Mouse (Mus musculus) T-helper 2 cell (primary cell): ENCODE measurements around the gene Nipal1.

Source experiments
- in situ Hi-C: fragments of 300-600 bp; cut with MboI, MseI; formaldehyde crosslinking; loops from one replicate; pipeline ENCODE4 v1.15.1; 2025; ENCODE audit warnings: high pct_unique_total_duplicates

Gene Nipal1

DNA sequence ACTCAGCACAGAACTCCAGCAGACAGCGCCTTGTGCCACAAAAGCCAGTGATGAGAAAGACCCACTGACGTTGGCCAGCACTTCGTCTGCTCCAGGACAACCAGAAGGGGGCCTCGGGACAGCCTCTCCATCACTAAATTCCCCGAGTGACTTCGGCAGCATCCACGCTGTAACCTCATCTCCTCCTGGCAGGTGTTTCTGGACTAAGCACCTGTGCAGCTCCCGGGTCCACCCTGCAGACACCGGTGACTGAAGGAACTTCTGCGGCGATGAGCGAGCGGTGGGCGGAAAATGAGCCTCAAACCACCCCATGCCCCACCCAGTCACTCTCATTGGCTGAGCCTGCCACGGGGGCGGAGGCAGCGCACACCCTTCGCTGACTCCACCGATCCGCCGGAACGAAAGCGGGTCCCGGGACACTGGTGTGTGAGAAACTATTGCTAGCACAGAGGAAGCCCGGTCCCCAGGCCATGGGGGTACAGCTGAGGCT, at the start of gene Nipal1:
TSS of gene Nipal1 (plus strand) at position 378 of the 490 bp plus-strand sequence.
- in situ Hi-C loops: no loop called here

DNA sequence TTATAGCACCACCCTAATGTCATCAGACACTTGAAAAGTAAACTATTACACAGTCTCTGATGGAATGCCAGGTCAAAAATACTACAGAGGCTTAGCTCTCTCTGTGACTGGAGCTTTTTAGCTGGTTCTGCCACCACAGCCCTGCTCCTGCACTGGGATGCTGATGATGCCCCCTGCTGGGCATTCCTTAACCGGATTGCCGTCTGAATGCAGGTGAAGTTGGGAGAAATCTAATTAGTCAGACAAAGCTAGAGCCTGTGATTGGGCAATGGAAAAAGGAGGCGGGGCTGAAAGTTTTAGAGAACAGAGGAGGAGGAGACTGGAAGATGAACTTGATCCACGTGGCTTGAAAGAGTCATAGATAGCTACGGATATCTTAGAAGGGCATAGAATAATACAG, 46.6 kb upstream of the Nipal1 start:
- in situ Hi-C loops: no loop called here

DNA sequence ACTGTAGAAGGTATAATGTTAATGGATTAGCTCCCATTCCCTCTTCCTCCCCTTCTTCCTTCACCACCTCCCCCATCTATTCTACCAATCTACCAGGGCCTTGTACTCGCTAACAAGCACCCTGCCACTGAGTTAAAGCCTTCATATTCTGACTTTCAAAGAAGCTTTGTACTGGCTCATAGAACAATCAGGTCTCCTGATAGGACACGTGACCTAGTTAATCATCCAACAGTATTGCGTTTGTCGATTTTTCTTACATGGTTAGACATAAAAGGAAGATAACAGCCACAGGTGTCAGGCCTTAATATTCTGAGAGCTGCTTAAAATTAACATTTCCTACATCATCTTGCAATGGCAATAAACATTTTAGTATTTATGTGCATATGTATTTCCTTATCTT, 44.5 kb upstream of the Nipal1 start:
- in situ Hi-C loops: no loop called here

DNA sequence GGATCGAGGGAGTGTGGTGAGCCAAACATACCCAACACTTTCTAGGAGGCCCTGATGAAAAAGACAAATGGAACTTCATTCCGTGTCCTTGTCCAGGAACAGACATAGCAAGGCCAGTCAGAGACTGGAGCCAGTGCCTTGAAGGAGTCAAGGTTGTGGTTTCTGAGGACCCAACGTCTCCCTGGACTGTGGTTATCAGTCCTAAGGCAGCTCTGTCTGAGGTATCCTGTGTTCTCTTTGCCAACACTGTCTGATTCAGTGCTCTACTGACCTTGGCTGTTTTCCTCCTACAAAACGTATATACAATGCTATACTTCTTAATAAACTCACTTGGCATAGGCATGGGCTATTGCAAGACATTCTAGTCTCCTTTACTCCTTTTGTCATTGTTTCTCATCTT, 30.2 kb upstream of the Nipal1 start:
- in situ Hi-C loops: no loop called here

DNA sequence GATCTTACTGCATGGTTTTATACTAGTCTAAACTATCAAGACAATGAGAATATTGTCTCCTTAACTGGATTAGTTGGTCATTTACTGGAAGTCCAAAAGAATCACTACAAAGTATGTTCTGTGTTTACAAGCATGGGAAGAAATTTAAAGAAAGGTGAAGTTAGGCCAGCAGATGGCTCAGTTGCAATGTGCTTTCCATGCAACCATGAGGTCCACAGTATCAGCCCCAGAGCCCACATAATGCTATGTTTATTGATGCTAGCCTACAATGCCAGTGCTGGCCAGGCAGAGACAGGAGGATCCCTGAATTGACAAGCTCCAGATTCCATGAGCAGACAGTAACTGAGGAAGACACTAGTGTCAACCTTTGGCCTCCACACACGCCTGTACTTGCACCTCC, 26.6 kb upstream of the Nipal1 start:
- in situ Hi-C loops: no loop called here

DNA sequence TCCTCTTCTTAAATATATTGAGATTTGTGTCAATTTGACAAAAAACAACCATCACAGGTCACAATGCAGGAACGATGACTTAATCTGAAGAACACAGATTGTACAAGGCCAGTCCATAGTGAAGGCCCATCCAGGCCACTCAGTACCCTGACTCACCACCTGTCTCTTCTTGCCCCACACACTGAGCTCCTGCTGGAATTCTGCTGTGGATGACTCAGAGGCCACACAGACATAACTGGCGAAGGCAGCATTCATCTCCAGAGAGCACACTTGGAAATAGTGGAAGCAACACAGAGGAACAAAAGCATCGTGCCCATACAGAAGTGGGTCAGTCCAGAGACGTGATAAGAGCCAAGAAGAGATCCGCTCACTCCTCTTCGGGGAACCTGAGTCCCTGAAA, 17.6 kb upstream of the Nipal1 start:
- in situ Hi-C loops: no loop called here

DNA sequence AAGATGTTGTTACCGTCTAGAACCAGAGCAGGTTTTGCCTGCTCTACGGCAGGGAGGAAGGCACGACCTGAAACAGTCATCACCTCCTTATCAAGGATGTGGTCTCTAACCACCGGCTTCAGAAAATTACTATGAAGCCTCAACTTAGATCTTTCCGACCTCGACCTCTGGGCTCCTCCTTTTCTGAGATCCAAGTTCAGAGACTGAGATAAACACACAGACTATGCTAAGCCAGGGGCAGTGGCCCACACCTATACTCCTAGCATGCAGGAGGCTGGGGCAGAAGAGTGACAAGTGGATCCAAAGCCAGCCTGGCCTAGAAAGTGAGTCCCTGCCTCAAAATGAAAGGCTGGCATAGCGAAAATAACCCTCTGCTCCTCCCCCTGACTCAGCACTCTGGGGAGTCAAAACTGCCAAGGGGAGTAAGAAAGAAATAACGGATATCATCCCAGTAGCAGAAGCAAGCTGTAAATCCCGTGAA, 12.8 kb upstream of the Nipal1 start:
- in situ Hi-C loops: no loop called here

DNA sequence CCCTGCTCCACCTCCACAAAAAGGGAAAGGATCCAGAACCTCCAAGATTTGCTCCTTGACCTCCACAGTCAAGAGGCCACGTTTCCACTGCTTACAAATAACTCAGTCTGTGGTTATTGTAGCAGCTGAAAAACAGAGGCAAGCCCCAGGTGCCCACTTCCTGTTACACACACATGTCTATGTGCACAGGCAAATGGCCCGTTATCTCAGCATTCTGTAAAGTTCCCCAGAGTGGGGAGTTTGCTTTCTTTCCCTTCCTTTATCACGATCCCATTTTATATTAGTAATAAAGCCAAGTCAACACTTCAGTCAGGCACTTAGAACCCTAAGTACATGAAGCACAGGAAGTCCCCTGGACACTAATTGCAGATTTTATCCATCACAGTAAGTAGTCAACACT, 11.5 kb upstream of the Nipal1 start:
- in situ Hi-C loops: no loop called here

DNA sequence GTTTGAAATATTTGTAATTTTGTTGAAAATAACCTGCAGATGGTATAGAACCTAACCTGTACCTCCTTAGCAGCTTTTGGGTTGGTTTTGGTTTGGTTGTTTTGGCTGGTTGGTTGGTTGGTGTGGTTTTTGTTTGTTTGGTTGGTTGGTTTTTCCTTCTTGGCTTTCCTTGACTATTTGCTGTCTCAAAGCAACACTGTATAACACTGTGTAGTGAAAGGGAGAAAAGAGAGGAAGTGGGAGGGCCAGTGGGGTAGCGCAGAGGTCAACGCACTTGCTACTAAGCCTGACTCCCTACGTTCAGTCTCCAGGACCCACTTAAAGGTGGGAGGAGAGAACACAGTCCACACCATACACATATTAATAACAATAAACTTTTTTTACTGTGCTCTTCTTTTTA, 11.0 kb upstream of the Nipal1 start:
- in situ Hi-C loops: no loop called here

DNA sequence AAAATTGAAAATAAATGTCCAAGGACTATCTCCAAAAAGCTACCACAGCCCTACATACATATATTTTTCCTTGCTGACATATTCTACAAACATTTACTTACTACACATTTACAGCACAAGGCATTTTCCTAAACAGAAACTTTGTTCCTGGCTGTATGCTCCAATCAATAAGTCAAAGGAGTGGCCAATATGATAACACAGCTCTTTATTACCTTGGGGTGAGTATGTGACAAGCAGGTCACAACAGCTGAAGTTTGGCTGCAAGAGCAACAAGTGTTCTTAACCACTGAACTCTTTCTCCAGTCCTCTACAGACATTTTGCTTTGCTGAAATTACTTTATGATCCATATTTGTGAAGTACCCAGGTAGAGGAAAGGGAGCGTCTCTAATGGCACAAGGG, 7.5 kb upstream of the Nipal1 start:
- in situ Hi-C loops: no loop called here

DNA sequence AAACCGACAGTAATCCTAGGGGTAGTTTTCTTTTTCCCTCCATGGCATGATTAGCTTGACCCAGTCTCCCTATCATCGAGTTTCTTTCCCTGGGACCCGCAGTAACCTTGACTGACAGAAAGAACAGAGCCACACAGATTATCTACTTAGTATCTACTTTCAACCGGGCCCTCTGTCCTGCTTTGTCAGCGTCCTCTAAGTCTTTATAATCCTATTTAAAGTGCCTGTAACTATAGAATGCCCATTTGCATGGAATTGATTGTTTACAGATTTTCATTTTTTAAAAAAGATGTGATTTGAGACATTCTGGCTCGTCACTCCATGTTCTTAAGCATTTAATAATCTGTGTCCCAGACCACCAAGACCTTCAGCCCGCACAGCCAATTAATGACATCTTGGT, 3.9 kb upstream of the Nipal1 start:
- in situ Hi-C loops: no loop called here

DNA sequence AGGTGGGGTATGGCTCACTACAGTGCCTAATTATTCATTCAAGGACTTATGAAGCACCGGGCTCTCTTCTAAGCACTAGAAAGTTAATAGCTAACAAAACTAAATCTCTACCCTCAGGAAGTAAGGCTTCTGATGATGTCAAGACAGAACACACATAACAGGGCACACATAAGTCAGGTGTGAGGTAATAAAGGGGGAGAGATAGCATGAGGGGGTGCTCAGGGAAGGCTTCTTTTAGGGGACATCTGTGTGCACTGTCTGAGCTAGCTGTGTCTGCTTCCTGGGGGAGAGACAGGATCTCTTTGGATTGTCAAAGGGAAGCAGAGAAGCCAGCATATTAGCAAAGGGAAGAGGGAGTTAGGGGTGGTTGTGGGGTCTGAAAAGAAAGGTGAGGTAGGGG, 3.4 kb upstream of the Nipal1 start, which contains the start of gene Cnga1:
TSS of gene Cnga1 (minus strand) at position 101 of the 400 bp plus-strand sequence.
- in situ Hi-C loops: no loop called here

DNA sequence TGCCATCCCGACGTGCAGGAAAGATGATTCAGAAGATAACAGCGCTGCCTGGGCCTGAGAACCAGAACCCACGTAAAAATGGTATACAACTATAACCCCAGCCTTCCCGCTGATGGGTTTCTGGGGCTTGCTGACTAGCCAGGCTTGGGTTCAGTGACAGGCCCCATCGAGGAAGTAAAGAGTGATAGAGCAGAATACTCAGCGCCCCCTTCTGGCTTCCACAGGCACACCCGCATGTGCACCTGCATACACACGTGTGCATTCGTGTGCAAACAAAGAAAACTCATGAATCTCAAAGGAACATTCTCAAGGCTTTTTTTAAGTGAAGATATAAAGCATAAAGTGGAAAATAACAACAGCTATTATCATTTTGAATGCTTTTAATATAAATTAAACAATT, 1.5 kb upstream of the Nipal1 start:
- in situ Hi-C loops: no loop called here

DNA sequence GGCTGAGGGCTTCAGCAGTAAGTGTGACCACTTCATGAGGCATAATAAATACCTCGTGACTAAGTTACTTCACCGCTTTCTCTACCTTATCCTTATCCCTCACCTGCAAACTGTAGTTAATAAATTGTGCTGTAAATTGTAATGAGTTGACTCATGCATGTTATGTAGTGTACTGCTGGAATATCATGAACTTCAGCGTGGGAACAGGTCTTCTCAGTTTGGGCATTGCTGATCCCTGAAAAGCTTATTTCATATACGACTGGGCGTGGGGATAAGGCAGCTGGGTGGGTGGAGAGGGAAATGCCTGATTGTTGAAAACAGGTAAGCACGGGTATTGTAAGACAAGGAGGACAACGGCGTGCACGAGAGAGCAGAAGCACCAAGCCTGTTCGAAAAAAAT, 599 bp upstream of the Nipal1 start:
- in situ Hi-C loops: no loop called here

DNA sequence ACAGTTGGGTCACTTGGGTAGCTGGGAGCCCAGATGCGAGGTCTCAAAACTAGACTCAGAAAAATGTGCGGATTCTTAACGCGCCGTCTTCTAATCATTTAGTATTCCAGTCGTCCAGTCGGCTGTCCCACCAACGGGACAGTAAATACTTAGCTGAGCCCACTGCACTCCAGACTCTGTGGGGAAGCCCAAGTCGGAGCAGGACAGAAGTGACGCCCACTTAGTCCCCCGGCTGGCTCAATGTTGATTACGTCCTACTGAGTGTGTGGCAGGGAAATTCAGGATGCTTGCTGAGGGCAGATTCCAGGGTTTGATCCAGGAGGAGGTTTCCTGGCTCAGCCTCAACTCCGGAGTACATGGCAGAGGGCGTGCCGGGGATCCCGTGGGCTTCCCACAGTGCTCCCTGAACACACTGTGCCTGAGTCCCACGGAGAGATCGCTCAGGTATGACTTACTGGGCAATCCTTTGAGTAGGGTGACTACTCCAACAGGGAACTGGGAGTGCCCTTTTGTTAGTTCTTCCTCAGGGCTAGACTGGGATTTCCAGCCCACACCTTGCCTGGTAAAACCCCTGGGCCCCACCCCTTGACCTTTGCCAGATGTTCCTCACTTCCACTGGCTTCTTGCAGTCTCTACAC, 482 bp downstream of the Nipal1 start:
- in situ Hi-C loops: no loop called here

DNA sequence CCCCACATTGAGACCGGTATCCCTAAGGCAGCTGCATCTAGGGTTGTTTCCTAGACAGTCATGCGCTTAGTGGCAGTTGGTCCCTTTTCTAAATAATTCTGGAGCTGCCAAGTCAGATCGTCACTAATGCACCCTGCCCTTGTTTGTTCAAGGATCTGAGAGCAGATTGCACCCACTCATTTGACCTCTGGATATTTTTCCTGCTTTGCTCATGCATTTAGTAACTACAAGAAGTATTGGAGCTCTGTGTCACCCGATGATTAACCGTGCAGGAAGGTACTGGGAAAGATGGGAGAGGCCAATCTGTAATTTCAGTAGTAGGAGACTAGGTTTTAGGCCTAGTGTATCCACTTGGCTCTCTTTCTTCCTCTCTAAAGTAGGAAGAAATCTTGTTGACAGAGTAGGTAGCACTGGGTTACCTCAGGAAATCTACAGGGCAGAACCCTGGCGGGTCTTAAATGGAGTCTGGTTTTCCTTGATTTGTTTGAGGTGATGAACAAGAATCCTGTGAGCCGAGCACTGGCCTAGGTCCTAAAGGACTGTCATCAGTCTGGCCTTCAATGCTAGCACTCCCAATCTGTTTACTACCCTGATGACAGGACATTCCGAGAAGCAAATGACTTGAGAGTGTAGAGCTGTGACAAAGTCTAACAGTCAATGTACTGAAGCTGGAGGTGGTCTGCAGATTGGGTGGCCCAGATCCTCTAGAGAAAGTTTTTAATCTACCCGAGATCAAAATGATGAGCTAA, 1.6 kb downstream of the Nipal1 start:
- in situ Hi-C loops: no loop called here

DNA sequence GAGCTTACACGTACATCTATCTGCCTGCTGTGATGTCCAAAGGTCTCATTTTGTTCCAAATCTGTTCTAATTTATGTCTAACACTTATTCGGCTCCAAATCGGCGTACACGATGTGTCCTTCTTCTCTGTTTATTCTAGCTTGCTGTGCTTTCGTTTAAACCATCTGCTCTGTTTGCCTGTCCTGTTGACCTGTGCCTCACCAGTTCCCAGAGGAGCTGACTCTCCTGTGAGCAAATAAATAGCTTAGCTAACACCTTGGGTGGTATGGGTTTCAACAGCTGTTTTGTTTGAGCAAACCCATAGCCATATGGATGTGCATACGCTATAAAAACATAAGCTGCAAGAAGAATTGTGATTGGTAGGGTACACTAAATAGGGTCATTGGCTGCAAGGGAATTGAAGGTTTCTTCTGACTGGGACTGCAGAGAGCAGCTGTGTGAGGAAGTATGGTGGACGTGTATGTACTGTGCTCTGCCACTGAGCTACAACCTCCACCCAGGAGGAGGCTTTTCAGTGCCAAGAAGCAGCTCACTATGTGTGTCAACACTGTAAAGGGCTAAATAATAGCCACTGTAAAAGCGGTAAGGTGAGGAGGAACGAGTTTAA, 5.6 kb downstream of the Nipal1 start:
- in situ Hi-C loops: no loop called here

DNA sequence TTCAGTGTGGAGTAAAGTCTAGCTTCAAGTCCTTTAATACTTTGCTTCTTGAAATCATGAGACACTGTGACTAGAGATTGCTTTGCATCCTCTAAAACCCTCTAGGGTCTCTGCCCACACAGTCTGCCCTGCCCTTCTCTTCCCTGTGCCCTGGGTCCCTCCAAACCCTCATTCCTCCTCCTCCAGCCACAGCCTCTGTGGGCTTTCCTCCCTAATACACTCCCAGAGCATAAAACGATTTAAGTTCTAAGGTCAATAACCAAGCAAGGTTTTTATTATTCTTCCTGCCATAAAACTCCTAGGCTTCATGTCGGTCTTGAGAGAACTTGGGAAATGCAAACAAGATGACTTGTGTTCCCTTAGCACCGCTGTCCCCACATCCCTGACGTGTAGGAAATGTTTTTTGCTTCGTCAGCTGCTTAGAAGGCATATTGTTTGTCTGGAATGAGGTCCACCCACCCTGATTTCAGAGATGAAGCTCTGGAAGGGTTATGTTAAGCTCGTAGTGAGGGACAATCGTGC, 8.7 kb downstream of the Nipal1 start:
- in situ Hi-C loops: no loop called here

DNA sequence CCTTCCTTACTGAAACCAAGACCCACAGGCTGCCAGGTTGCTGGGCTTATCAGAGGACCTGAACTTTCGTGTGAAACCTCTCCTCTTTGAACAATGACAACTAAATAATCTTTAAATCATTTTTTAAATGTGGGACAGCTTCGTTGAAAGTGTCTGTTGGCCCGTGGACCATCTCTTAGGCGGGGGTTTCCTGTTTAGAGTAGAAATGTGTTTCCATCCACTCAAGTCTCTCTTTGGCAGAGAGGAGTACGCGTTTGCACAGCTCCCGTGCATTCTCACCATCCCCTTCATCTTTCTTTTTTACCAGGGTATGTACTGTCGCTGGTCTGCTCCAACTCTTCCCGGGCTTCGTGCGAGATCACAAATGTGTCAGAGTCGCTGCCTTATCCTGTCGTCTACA, 10.8 kb downstream of the Nipal1 start:
- in situ Hi-C loops: no loop called here

DNA sequence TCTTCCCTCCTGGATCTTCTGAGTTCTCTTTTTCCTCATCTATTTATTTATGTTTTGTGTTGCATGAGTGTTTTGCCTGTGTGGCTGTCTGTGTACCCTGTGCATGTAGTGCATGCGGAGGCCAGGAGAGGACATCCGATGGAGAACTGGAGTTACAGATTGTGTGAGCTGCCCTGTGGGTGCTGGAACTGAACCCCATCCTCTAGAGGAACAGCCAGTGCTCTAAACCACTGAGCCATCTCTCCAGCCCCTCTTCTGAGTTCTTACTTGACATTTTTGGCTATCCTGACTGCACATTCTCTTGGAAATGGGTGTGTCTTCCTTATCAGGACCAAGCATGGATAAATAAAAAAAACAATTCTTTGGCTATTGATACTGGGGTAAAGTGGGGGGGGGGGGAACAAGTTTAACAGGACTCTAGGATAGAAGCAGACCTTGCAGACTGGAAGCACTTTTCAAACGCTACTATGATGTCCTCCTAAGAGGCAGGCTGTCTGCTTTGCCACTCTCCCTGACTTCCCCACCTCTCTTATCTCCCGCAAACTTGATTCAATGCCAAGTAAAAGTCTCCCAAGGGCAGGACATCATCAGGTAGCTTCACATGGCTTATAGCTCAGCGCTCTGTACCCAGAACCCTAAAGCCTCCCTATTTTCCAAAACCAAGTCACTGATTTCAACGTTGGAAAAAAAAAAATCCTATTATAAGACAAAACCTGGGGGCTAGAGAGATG, 13.6 kb downstream of the Nipal1 start:
- in situ Hi-C loops: no loop called here

DNA sequence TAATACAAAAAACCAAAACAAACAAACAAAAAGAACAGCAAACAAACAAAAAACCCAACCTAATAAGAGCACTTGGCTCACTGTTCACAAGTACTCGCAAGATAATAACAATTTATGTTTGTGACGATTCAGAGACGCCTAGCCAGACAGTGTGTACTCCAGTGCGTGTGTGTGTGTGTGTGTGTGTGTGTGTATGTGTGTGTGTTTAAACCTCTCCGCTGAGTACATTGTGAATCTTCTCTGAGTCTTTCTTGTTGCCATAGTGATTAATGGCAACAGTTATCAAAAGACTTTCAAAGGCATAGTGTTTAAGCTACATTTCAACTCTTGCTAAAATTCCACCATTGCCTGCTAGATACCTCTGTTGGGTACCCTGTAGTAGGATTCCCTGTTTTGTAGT, 16.5 kb downstream of the Nipal1 start:
- in situ Hi-C loops: no loop called here

DNA sequence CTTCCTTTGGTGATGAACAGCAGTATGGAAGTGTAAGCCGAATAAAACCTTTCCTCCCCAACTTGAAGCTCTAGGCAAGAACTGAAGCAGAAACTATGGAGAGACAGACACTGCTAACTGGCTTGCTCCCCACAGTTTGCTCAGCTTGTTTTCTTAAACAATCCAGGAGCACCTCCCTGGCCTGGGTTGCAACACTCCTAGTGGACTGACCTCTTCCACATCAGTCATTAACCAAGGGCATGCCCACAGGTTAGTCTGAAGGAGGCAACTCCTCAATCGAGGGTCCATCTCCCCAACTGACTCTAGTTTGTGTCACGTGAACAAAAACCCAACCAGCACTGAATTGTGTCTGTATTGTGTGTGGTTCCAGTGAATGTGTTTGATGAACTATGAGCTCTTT, 17.3 kb downstream of the Nipal1 start:
- in situ Hi-C loops: loop anchor here (5.0 kb wide), 1 partner anchor 42 kb away; no protein-coding TSS in a partner anchor
